Mouse (Mus musculus): Measurements from ENCODE around the gene Frmd4b.

GRCm38 (mm10) chr6:97341628-97342027, 275.7 kb downstream of the Frmd4b start:
- no peak for TF ChIP-seq CTCF (IDR thresholded peaks at IDR 0.05; ENCODE audit: control insufficient read depth, insufficient read depth, low read length)
- no peak for TF ChIP-seq POLR2A (IDR thresholded peaks at IDR 0.05; ENCODE audit: borderline replicate concordance, control insufficient read depth, low read depth, low read length)

All from bone marrow, adult 2 months (tissue).